Mouse (Mus musculus): ENCODE measurements around the gene Pgm2.

The Pgm2 gene

DNA sequence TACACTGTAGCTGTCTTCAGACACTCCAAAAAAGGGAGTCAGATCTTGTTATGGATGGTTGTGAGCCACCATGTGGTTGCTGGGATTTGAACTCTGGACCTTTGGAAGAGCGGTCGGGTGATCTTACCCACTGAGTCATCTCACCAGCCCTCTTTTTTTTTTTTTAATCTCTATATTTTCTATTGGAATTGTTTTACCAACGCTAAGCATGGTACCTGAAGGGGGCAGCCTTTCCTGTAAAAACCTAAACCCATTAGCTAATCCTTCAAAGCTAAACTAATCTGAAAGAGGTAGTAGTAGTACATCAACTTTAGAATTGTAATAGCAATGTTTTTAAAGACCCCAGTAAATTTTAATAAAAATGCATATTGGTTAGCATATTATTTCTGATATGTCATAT lies 17.2 kb upstream of the Pgm2 start:
- peak; percentile 57 for DNase-seq (ENCODE audit: low read depth, low spot score)

DNA sequence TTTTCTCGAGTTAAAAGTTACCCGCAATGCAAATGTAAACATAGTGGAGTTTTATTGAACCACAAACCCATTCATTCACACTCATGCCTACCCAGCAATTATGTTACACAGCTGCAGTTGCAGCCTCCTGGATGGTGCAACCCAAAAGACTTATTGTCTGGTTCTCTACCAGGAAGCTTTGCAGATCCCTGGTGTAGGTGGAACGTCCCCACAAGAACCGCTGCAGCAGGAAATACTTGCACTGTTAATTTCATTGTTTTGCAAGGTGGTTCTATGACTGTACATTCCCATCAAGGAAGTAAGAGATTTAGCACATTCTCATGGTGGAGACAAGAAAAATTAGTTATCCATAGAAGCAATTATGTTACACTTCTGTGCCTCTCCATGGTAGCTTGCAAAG lies 15.4 kb upstream of the Pgm2 start:
- DNase-seq (ENCODE audit: low read depth, low spot score), result no peak

- no peak for DNase-seq (ENCODE audit: low read depth, low spot score)
Measured at GRCm38 (mm10) chr5:64078740-64079461, 13.8 kb upstream of the Pgm2 start.

DNA sequence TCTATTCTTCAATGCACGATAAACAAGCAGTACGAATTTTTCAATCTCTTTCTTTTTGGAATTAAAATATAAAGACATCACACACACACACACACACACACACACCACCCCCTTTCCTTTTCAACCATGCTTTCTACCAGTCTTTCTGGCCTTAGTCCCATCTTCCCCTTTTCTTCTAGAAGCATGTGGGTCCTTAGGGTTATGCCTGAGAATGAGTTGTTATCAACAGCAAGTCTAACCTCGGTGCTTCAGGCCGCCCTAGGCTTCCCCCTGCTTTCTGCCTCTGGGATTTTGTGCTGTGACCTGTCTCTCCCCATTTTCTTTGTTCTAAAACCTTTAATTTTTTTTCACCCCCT lies 13.3 kb upstream of the Pgm2 start:
- no peak for DNase-seq (ENCODE audit: low read depth, low spot score)

DNA sequence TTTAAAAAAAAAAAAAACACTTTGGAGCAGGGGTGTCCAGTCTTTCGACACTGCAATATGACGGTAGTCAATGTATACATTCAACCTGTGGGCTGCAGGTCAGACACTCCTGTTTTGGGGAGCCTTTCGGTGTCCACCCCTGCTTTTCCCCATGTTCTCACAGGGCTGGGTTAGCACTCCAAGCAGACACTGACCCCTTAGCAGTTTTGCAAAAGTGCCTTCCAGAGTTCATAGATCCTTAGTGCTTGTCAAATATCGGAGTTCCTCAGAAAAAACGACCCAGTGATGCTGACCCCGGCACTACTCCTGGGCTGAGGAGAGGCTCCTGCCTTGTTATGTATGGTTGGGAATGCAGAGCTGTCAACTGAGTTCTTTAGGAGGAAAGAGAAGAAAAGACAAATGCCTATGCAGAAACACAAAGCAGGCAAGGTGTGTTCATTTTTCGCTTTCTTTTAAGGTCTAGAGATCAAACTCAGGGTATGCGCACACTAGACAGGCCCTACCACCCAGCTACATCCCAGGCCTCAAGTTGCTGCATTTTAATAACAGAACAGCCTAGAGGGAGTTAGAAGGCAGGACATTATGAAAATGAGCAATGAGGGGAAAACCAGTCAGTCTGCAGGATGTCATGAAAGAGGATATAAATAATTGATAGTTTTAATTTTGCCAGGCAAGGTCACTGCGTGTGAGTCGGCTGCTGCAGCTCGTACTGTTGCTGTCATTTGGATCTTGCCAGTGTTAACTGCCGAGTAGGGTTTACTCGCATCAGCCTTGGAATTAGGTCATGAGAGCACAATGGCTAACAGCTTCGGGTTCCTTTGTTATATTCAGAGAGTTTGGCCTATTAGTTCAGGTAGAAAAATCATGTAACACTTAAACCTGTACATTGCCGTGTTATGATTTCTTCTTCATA lies 9.0 kb upstream of the Pgm2 start:
- DNase-seq (ENCODE audit: low read depth, low spot score), result peak; percentile 32

DNA sequence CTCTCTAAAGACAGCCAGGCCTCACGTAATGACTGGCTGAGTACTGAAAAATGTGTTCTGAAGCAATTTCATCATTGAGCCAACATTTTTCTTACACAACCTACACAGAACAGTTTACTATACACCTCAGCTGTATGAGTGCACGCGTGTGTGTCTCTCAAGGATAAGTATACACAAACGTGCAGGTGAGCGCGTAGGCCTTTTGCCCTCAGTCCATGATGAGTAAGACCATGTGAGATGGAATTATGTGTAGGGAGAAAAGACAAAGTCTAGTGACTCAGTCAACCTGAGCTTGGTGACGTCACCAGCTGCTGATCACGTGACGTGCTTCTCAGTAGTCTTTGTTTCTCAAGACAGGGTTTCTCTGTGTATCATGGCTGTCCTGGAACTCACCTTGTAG lies 7.3 kb upstream of the Pgm2 start:
- DNase-seq (ENCODE audit: low read depth, low spot score), result no peak

DNA sequence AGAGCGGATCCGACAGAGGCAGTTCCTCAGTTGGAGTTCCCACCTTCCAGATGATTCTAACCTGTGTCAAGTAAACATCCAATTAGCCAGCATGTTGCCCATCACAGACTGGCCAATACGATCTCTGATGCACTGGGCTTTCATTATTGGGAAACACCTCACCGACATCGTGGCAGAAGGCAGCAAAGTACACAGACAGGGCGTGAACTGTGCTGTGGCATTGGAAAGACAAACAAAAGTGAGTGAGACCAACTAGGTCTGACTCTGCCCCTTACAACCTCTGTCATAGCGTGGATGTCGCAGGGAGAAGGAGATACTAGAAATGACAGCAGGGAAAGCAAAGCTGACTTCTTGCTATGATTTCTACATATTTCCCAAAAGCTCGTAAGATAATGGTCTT lies 4.0 kb upstream of the Pgm2 start:
- no peak for DNase-seq (ENCODE audit: low read depth, low spot score)

GRCm38 (mm10) chr5:64093349-64093871 lies 660 bp downstream of the Pgm2 start:
- DNase-seq (ENCODE audit: low read depth, low spot score), result no peak

DNA sequence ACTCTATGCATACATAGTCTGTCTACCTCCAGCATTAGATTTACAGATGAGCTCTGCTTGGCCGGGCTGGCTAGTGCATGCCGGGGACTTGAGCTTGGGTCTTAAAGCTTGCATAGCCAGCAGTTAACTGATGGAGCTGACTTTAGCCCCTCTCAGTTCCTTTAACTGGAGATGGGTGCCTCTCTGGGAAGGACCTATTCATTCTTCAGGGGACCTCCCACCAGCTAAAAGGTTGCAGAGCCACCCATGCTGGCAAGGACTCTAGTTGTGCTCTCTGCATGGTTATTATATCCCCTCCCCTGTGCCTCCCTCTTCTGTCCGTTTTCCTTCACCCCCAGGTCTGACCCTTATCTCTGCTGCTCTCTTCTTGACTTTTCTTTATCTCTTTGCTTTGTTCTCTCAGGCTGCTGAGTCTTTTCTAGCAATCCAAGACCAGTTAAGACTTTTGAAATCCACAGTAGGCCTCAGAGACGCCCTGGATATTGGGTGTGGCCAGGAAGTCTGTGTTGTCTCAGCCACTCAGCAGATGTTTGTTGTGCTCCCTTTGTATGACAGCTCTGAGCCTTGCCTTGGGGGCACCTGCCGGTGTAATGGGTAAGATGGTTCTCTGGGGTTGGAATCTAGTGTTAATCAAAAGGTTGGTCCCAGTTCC lies 2.7 kb downstream of the Pgm2 start:
- DNase-seq (ENCODE audit: low read depth, low spot score), result no peak

GRCm38 (mm10) chr5:64101993-64102716 lies 9.4 kb downstream of the Pgm2 start:
- DNase-seq (ENCODE audit: low read depth, low spot score), result no peak

- DNase-seq (ENCODE audit: low read depth, low spot score), result no peak
Measured at GRCm38 (mm10) chr5:64102717-64103075, 9.9 kb downstream of the Pgm2 start.

DNA sequence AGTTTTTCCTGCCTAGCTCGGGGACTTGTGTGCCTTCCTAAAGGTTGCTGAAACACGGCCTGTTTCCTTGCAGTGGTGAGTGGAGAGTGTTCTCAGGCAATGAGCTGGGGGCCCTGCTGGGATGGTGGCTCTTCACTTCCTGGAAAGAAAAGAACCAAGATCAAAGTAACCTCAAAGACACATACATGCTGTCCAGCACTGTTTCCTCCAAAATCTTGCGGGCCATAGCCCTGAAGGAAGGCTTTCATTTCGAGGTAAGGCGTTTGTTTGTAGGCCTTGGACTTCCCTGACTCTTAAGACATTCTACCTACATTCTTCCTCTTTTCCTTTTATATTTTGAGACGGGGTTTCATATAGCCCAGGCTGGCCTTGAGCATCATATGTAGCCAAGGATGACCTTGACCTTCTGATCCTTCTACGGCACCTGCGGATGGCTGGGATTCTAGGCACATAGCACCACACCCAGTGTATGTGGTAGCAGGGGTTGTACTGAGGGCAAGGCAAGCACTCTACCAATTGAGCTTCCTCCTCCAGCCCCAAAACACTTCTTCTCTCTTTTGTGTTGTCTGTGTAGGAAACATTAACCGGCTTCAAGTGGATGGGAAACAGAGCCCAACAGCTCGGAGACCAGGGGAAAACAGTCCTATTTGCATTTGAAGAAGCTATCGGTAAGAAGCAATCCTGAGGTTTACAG lies 15.0 kb downstream of the Pgm2 start:
- no peak for DNase-seq (ENCODE audit: low read depth, low spot score)

GRCm38 (mm10) chr5:64109217-64109616 lies 16.5 kb downstream of the Pgm2 start:
- peak; percentile 39 for DNase-seq (ENCODE audit: low read depth, low spot score)

DNA sequence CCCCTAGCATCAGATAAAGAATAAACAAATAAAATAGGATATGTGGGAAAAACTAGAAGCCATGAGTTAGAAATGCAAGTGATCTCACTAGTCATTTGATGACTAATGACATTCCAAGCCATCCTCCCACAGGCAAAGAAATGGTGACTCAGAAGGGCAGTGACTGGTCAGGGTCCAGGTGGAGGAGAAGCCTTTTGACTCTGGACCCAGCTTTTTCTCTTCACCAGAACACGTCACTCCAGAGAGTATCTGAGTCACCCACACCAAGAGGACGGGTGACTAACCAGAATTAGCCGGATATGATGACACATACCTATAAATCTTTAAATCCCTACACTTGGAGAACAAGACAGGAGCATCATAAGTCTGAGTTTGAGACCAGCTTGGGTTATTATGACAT lies 19.6 kb downstream of the Pgm2 start:
- no peak for DNase-seq (ENCODE audit: low read depth, low spot score)

DNA sequence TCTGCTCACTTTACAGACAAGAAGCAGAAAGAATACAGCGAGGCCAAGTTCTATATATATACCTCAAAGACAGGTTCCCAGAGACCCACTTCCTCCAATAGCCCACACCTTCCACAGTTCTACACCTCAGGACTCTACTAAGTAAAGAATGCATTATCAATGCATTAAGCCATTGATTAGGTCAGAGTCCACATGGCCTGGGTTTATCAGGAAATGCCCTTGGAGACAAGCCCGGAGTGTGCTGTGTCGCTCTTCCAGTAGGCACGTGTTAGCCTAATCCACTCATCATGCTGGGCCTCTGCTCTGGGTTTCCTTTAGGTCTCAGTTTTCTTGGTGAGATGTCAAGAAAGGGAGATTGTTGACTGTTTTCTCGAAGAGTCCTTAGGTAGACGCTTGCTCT lies 21.5 kb downstream of the Pgm2 start:
- DNase-seq (ENCODE audit: low read depth, low spot score), result no peak

DNA sequence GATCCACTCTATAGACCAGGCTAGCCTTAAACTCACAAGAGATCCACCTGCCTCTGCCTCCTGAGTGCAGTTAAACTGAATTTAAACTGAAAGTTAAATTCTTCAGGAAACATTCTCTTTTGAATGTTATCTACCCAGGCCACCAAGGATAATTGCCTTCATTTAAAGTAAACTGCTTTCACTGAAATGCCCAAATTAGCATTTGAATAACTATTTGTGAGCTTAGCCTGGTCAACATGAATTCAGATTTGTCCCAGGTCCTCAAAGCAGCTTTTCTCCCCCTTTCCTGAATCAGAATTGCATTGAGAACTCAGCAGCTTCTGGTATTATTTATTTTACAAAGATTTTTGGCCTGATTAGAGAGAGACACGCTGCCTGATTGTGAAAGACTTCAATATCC lies 24.4 kb downstream of the Pgm2 start:
- DNase-seq (ENCODE audit: low read depth, low spot score), result no peak

GRCm38 (mm10) chr5:64125783-64126182 lies 33.0 kb downstream of the Pgm2 start:
- no peak for DNase-seq (ENCODE audit: low read depth, low spot score)

DNA sequence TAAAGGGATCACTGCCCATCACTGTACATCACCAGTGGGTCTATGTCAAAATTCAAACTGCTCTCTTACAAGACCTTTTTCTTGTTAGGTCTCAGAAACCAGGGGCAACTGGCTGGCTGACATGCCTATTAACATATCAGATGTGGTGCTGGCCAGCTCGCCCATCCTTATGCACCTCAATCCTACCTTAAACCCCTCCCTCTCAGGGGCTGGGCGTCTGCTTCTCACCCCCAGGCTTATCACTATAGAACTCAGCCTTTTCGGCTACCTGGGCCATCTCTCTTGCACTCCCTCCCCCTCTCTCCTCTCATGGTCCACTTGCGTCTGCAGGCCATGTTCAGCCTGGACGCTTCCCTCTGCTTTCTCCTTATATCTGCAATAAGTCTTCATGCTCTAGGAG lies 38.8 kb downstream of the Pgm2 start:
- no peak for DNase-seq (ENCODE audit: low read depth, low spot score)

GRCm38 (mm10) chr5:64133901-64134300 lies 41.2 kb downstream of the Pgm2 start:
- no peak for DNase-seq (ENCODE audit: low read depth, low spot score)

- DNase-seq (ENCODE audit: low read depth, low spot score), result peak; percentile 46
Measured at GRCm38 (mm10) chr5:64136325-64136724, 43.6 kb downstream of the Pgm2 start.

DNA sequence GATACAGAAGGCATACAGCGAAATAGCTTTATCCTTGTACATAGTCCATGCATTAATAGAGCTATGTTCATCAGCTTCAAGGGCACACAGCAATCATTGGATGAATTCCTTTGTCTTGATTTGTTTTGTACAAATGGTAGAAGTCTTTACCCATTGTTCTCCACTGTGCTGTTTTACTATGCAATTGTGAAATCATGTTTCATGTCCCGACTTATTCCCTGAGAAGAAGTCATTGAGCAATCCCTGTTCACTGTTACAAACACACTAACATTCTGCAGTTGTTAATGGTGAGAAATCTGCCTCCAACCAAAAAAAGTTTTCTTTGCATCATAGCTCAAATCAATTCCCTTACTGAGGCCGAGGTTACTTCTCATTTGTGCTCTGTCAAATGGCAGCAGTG lies 47.5 kb downstream of the Pgm2 start:
- DNase-seq (ENCODE audit: low read depth, low spot score), result no peak

Measured in A20 (cell line).